Mouse (Mus musculus): ENCODE results near the gene Mcee. TPM values are rescaled to one million over a fixed set of nuclear protein-coding genes. Genes with fewer than 3 reads are reported as not detected.

Gene Mcee
- polyA plus RNA-seq, 1 experiment = 69.6 TPM

DNA sequence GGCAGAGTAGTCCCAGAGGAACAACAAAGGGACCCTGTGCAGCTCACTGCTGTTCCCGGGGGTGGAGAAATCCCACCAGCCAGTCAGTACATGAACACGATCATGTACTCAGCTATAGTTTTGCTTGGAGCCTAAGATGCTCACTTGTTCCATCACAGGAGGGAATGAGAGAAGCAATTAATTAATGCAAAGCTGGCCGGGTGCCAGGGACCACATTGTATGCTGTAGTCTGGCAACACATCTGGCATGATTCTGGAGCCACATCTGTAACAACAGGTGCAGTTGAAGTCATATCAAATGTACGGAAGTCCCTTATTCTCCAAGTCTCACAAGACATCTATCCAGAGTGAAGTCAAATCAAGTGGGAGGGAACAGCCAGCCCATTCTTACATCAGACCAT is 63.8 kb downstream of the Mcee start:
- Histone ChIP-seq H3K27ac (ENCODE audit: insufficient read depth, low read depth, low read length) (no peak overlapping the region), H3K4me3 (ENCODE audit: insufficient read depth, low read length) (no peak overlapping the region), H3K4me1 (ENCODE audit: control insufficient read depth, insufficient read depth, low read length) (peaks cover 6% of the 10 kb centered on the region)
- TF ChIP-seq POLR2A (IDR thresholded peaks at IDR 0.05; ENCODE audit: borderline replicate concordance, low read depth, low read length) = no peak

DNA sequence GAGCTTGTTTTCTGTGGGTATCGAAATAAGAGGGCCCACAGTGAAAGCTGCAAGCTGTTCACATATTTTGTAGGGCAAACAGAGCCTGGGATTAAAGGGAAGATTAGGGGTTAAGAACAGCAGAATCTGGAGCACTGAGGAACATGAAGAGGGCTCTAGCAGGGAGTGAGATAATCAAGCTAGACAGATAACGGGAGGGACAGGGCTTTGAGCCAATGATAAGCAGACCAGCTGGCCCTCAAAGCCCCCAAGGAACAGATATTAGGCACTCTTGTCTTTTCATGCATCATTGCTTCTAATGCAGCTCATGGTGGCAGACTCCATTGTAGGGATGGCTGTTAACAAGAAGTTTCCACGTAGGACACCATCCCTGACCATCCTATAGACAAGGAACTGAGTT is 64.3 kb downstream of the Mcee start:
- TF ChIP-seq CTCF (IDR thresholded peaks at IDR 0.05; ENCODE audit: low read depth, low read length) = no peak
- TF ChIP-seq POLR2A (IDR thresholded peaks at IDR 0.05; ENCODE audit: borderline replicate concordance, low read depth, low read length) = no peak
- Histone ChIP-seq H3K27ac (ENCODE audit: insufficient read depth, low read depth, low read length) (no peak overlapping the region), H3K4me3 (ENCODE audit: insufficient read depth, low read length) (no peak overlapping the region), H3K4me1 (ENCODE audit: control insufficient read depth, insufficient read depth, low read length) (peaks cover 6% of the 10 kb centered on the region)

DNA sequence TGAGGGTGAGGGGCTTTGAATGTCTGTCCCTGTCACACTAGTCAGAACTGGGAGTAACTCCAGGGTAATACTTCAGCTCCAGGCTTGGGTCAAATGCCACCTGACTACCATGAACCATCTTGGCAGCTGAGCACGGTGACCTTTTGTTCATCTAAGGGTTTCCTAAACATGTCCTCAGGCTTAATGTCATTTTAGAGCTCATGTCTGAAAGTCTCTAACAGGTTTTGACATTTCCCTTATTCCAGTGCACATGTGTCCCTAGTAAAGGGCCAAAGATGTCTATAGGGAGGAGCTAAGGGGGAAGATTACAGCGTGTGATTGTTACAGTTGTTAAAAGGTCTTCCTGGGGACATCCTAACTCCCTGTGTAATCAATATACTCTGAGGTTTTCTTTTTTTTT is 65.4 kb downstream of the Mcee start:
- no peak for TF ChIP-seq POLR2A (IDR thresholded peaks at IDR 0.05; ENCODE audit: borderline replicate concordance, low read depth, low read length)
- no peak for TF ChIP-seq CTCF (IDR thresholded peaks at IDR 0.05; ENCODE audit: low read depth, low read length)
- peaks cover 6% of the 10 kb centered on the region for H3K4me1 ChIP-seq (ENCODE audit: control insufficient read depth, insufficient read depth, low read length)
- no peak overlapping the region for H3K4me3 ChIP-seq (ENCODE audit: insufficient read depth, low read length)
- no peak overlapping the region for H3K27ac ChIP-seq (ENCODE audit: insufficient read depth, low read depth, low read length)

Other genes starting within 250 kb of the Mcee start
- gene Trpm1, start 238.8 kb upstream of the Mcee start, polyA plus RNA-seq (2012; ENCODE audit: insufficient read depth, insufficient read length, missing spikeins) = not detected in 2 replicates
- gene Mtmr10, start 105.0 kb upstream of the Mcee start, polyA plus RNA-seq (2012; ENCODE audit: insufficient read depth, insufficient read length, missing spikeins) = 17.0 and 24.4 TPM in 2 replicates
- 2.3 and 3.7 TPM in 2 replicates for gene Fan1, start 18.5 kb upstream of the Mcee start, polyA plus RNA-seq (2012; ENCODE audit: insufficient read depth, insufficient read length, missing spikeins)
- 20.0 and 21.4 TPM in 2 replicates for gene Mphosph10, start 339 bp upstream of the Mcee start, polyA plus RNA-seq (2012; ENCODE audit: insufficient read depth, insufficient read length, missing spikeins)
- not detected in 2 replicates for gene Apba2, start 109.1 kb downstream of the Mcee start, polyA plus RNA-seq (2012; ENCODE audit: insufficient read depth, insufficient read length, missing spikeins)